ENCODE assay signal across 22 mouse cellular contexts in the genomic region with DNA sequence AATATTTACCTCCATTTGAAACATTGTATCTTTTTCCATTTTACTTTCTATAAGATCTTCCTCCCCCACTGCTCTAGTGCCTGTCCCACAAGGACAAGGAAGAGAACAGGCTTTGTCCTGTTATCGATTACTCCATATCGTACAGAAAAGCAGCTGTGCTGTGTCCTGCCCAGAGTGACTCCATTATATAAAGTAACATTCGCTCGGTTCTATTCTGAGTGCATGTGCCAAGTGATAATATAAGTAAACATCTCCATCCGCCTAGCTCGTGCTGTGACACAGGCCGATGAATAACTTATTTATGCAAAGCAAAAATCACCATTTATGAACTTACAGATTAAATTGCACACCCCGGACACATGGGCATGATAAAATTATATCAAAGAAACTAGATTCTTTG.
A peak's percentile ranks its signal among the peaks of the same experiment; 100 is the strongest.
DNase-seq lines count a peak whose midpoint lies in the region; ATAC-seq and TF ChIP-seq lines count a peak whose summit lies in the region.
"Had no signal": no experiment of that assay in that cellular context is flagged by ENCODE, and none has a peak within 500 bp of the region (broad histone marks: within the 10 kb centered on the region; RNA-seq: fewer than 3 reads in every experiment).

No protein-coding gene starts in this region.

- TF ChIP-seq CTCF in gastrocnemius, adult 2 months (IDR thresholded peaks at IDR 0.05), result no peak
- no peak for TF ChIP-seq CTCF in lung, embryonic 14.5 days (IDR thresholded peaks at IDR 0.05; ENCODE audit: low read depth)

- H3K27me3 ChIP-seq in lung, embryonic 14.5 days (ENCODE audit: insufficient read depth, low read length), result no peaks in the 10 kb centered on the region
- no peaks in the 10 kb centered on the region for H3K27me3 ChIP-seq in stomach, embryonic 16.5 days (ENCODE audit: control insufficient read depth, insufficient read depth, low read length)
- H3K27me3 ChIP-seq: forebrain, embryonic 13.5 days; hindbrain, embryonic 13.5 days had no signal

- no peak overlapping the region for H3K4me2 ChIP-seq in lung, embryonic 14.5 days
- no peak overlapping the region for H3K4me2 ChIP-seq in stomach, embryonic 16.5 days (ENCODE audit: low read depth, low read length)
- H3K4me2 ChIP-seq: forebrain, embryonic 13.5 days; heart, embryonic 11.5 days; hindbrain, embryonic 13.5 days had no signal

- H3K9ac ChIP-seq in lung, embryonic 14.5 days, result no peak overlapping the region
- H3K9ac ChIP-seq in stomach, embryonic 16.5 days (ENCODE audit: low read length), result no peak overlapping the region
- H3K9ac ChIP-seq: forebrain, embryonic 13.5 days; forebrain, postnatal 0 days; hindbrain, embryonic 13.5 days had no signal

- H3K36me3 ChIP-seq in lung, embryonic 14.5 days (ENCODE audit: insufficient read depth), result no peaks in the 10 kb centered on the region
- H3K36me3 ChIP-seq in stomach, embryonic 16.5 days (ENCODE audit: control insufficient read depth, insufficient read depth, low read length), result no peaks in the 10 kb centered on the region
- H3K36me3 ChIP-seq: forebrain, embryonic 10.5 days; hindbrain, embryonic 10.5 days; hindbrain, embryonic 13.5 days had no signal

- intact Hi-C loops in gastrocnemius, adult 2 months (cut with DNase I), result no loop called here
- intact Hi-C loops in gastrocnemius, postnatal 14 days (cut with DNase I; ENCODE audit: low total_unique reads), result no loop called here

- 29% methylated on average over 8 of the region's 8 CpGs for WGBS in lung, embryonic 14.5 days
- 44% methylated on average over 8 of the region's 8 CpGs for WGBS in stomach, embryonic 16.5 days

- H3K4me1 ChIP-seq in lung, embryonic 14.5 days (ENCODE audit: insufficient read depth), result peaks cover 10% of the 10 kb centered on the region; the same call in 1 of the 2 replicates
- peaks cover 7% of the 10 kb centered on the region; the same call in 1 of the 2 replicates for H3K4me1 ChIP-seq in brown adipose tissue, adult 24 weeks (ENCODE audit: control insufficient read depth, insufficient read depth, insufficient read length, low read length)
- no peaks in the 10 kb centered on the region for H3K4me1 ChIP-seq in stomach, embryonic 16.5 days (ENCODE audit: control insufficient read depth, insufficient read depth, low read length)
- H3K4me1 ChIP-seq: forebrain, embryonic 13.5 days; hindbrain, embryonic 13.5 days had no signal

- peak; percentile 74 for ATAC-seq in lung, embryonic 14.5 days (ENCODE audit: insufficient read depth)
- ATAC-seq in stomach, embryonic 16.5 days (ENCODE audit: insufficient read depth, low FRiP score), result peak; percentile 60
- no peak for ATAC-seq in monocyte, adult 5-6 weeks (replicated peaks; ENCODE audit: insufficient number of reproducible peaks, low FRiP score, low TSS enrichment, poor library complexity, severe bottlenecking)
- ATAC-seq: activated CD4-positive, CD25-positive, alpha-beta regulatory T cell, adult 4 months; forebrain, embryonic 13.5 days; forebrain, postnatal 0 days; hindbrain, embryonic 16.5 days had no signal

- H3K27ac ChIP-seq in gastrocnemius, adult 2 months, result peak overlapping the region; percentile 57; the same call in 1 of the 2 replicates
- H3K27ac ChIP-seq in lung, embryonic 14.5 days (ENCODE audit: low read depth), result no peak overlapping the region
- peak overlapping the region; percentile 90 for H3K27ac ChIP-seq in brown adipose tissue, adult 24 weeks (replicated peaks; ENCODE audit: low read depth, low read length)
- H3K27ac ChIP-seq in stomach, embryonic 16.5 days (ENCODE audit: low read length), result no peak overlapping the region
- H3K27ac ChIP-seq: forebrain, embryonic 10.5 days; forebrain, embryonic 13.5 days; hindbrain, embryonic 10.5 days; hindbrain, embryonic 13.5 days had no signal

- DNase-seq in gastrocnemius, adult 2 months, result no peak
- DNase-seq in gastrocnemius, postnatal 14 days, result no peak
- peak; percentile 44 for DNase-seq in lung, embryonic 14.5 days
- no peak for DNase-seq in lung, postnatal 25 days (ENCODE audit: low spot score)
- no peak for DNase-seq in urinary bladder, postnatal 25 days (ENCODE audit: low spot score)
- DNase-seq: adrenal gland, adult 8-10 months; adrenal gland, postnatal 25 days; cerebellum, adult 18-20 months; cerebellum, adult 9-10 months; cerebellum, postnatal 14 days; forebrain, postnatal 0 days; gastrocnemius, postnatal 36 days had no signal

- no peak overlapping the region for H3K4me3 ChIP-seq in gastrocnemius, adult 2 months
- H3K4me3 ChIP-seq in lung, embryonic 14.5 days (ENCODE audit: low read depth, low read length), result no peak overlapping the region
- no peak overlapping the region for H3K4me3 ChIP-seq in brown adipose tissue, adult 24 weeks (ENCODE audit: insufficient read depth, low read depth, low read length)
- no peak overlapping the region for H3K4me3 ChIP-seq in stomach, embryonic 16.5 days (replicated peaks; ENCODE audit: low read length)
- H3K4me3 ChIP-seq: forebrain, embryonic 10.5 days; forebrain, embryonic 13.5 days; hindbrain, embryonic 10.5 days; hindbrain, embryonic 13.5 days had no signal

- no peaks in the 10 kb centered on the region for H3K9me3 ChIP-seq in lung, embryonic 14.5 days (ENCODE audit: low read depth, low read length)
- no peaks in the 10 kb centered on the region for H3K9me3 ChIP-seq in stomach, embryonic 16.5 days (replicated peaks; ENCODE audit: control insufficient read depth, low read length)
- H3K9me3 ChIP-seq: forebrain, embryonic 10.5 days; forebrain, embryonic 13.5 days; hindbrain, embryonic 10.5 days; hindbrain, embryonic 13.5 days had no signal

Comparison
In these comparisons a context has a peak if more than half of its experiments do, and no peak if none do; other contexts are left out.
1. H3K27ac ChIP-seq: peak in gastrocnemius, adult 2 months (single experiment) and brown adipose tissue, adult 24 weeks (single experiment); none in lung, embryonic 14.5 days (single experiment) and stomach, embryonic 16.5 days (single experiment).